Mouse (Mus musculus) adrenal gland, adult 2 months (tissue): ENCODE results near the gene Cacng8. TPM values are rescaled to one million over a fixed set of nuclear protein-coding genes. Genes with fewer than 3 reads are reported as not detected.

Experiments
- microRNA-seq, 2 experiments: library from miRNA; unstranded; fragments of <30 nt; microRNA quantifications; one replicate each; pipeline ENCODE4 v1.2.0; 2021
- polyA plus RNA-seq: library from polyadenylated mRNA; depleted of rRNA; stranded (reverse); fragments of >200 nt; gene quantifications from 2 replicates; pipeline ENCODE4 v1.2.3, GENCODE M21; 2012; rRNA removed
- total RNA-seq, 2 experiments: library from RNA; stranded (reverse); gene quantifications; 2 replicates each; pipeline ENCODE4 v1.2.3; 2021

The Cacng8 gene
- total and polyA plus RNA-seq, 3 experiments = 2.7 to 6.9 (median 4.5) TPM

Small RNAs within 50 kb of the gene (microRNA-seq; reads per million reads assigned to microRNA genes)
- 21.1 to 22.6 reads per million in 2 experiments for gene Gm23450

Other genes with a start within 250 kb of the Cacng8 start
- gene AU018091, start 221.5 kb upstream of the Cacng8 start, total RNA-seq = not detected
- gene AU018091, start 221.5 kb upstream of the Cacng8 start, polyA plus RNA-seq = not detected in 2 replicates
- not detected for gene Nlrp12, start 140.9 kb upstream of the Cacng8 start, total RNA-seq
- gene Nlrp12, start 140.9 kb upstream of the Cacng8 start, polyA plus RNA-seq = 0.01 TPM in 1 of 2 replicates, not detected in the other
- 10 to 100 TPM; 65.1 to 90.8 TPM for gene Myadm, start 101.6 kb upstream of the Cacng8 start, total RNA-seq
- gene Myadm, start 101.6 kb upstream of the Cacng8 start, polyA plus RNA-seq = 199 and 200 TPM in 2 replicates
- 1 to 10 TPM in 1 of 2 experiments, under 1 TPM in 1; 0.32 to 1.5 TPM for gene Prkcg, start 101.5 kb upstream of the Cacng8 start, total RNA-seq
- 1.5 and 1.6 TPM in 2 replicates for gene Prkcg, start 101.5 kb upstream of the Cacng8 start, polyA plus RNA-seq
- gene Cacng7, start 57.7 kb upstream of the Cacng8 start, total RNA-seq = 10 to 100 TPM in 1 of 2 experiments, 1 to 10 TPM in 1; 9.1 to 14.2 TPM
- gene Cacng7, start 57.7 kb upstream of the Cacng8 start, polyA plus RNA-seq = 11.4 and 14.8 TPM in 2 replicates
- gene Cacng6, start 33.5 kb downstream of the Cacng8 start, total RNA-seq = under 1 TPM in 1 of 2 experiments, not detected in 1; 0.38 TPM
- gene Cacng6, start 33.5 kb downstream of the Cacng8 start, polyA plus RNA-seq = 0.26 TPM in 1 of 2 replicates, not detected in the other
- gene Tarm1, start 111.9 kb downstream of the Cacng8 start, total RNA-seq = 1 to 10 TPM in 1 of 2 experiments, under 1 TPM in 1; 0.66 to 1.6 TPM
- 0.18 and 0.29 TPM in 2 replicates for gene Tarm1, start 111.9 kb downstream of the Cacng8 start, polyA plus RNA-seq
- gene Oscar, start 225.5 kb downstream of the Cacng8 start, total RNA-seq = not detected
- 0.38 and 1.0 TPM in 2 replicates for gene Oscar, start 225.5 kb downstream of the Cacng8 start, polyA plus RNA-seq
- gene Ndufa3, start 226.7 kb downstream of the Cacng8 start, total RNA-seq = 100 to 1,000 TPM; 829 to 842 TPM
- 217 and 245 TPM in 2 replicates for gene Ndufa3, start 226.7 kb downstream of the Cacng8 start, polyA plus RNA-seq
- 10 to 100 TPM; 24.1 to 26.2 TPM for gene Tfpt, start 239.2 kb downstream of the Cacng8 start, total RNA-seq
- 3.4 and 4.0 TPM in 2 replicates for gene Tfpt, start 239.2 kb downstream of the Cacng8 start, polyA plus RNA-seq
- gene Prpf31, start 239.3 kb downstream of the Cacng8 start, total RNA-seq = 10 to 100 TPM; 36.8 to 53.1 TPM
- gene Prpf31, start 239.3 kb downstream of the Cacng8 start, polyA plus RNA-seq = 20.5 and 33.7 TPM in 2 replicates